Mouse (Mus musculus): ENCODE measurements around the gene Dnah17. TPM values are rescaled to one million over a fixed set of nuclear protein-coding genes. Genes with fewer than 3 reads are reported as not detected.

The Dnah17 gene
- total RNA-seq, 2 experiments from 2014 or later, result 0.12 TPM

- no peak for DNase-seq
- intact Hi-C loops (cut with DNase I), result no loop called here
Measured at GRCm38 (mm10) chr11:117977694-117978360, 152.6 kb downstream of the Dnah17 start.

GRCm38 (mm10) chr11:117976081-117976582, 154.3 kb downstream of the Dnah17 start:
- peak; percentile 64 to 67 for DNase-seq
- intact Hi-C loops (cut with DNase I), result no loop called here

GRCm38 (mm10) chr11:117975211-117975967, 155.0 kb downstream of the Dnah17 start:
- intact Hi-C loops (cut with DNase I), result no loop called here
- DNase-seq, result no peak

- peak in 1 of 2 experiments; percentile 46 for DNase-seq
- intact Hi-C loops (cut with DNase I), result loop anchor here (5.0 kb wide), 1 partner anchor 128 kb away; no protein-coding TSS in a partner anchor
Measured at GRCm38 (mm10) chr11:117974327-117975125, 155.9 kb downstream of the Dnah17 start.

- intact Hi-C loops (cut with DNase I), result loop anchor here (5.0 kb wide), 1 partner anchor 129 kb away; no protein-coding TSS in a partner anchor
- no peak for DNase-seq
Measured at GRCm38 (mm10) chr11:117973569-117973968, 156.9 kb downstream of the Dnah17 start.

GRCm38 (mm10) chr11:117972656-117973558, 157.5 kb downstream of the Dnah17 start:
- intact Hi-C loops (cut with DNase I), result loop anchor here (5.0 kb wide), 1 partner anchor 129 kb away; no protein-coding TSS in a partner anchor

More at GRCm38 (mm10) chr11:117972656-117973558, 157.5 kb downstream of the Dnah17 start:
- DNase-seq, result no peak

Small RNA genes within 50 kb of the gene (microRNA-seq; reads per million reads assigned to microRNA genes)
- 0 to 0.35 reads per million in 2 experiments for gene Mir6933

Other genes with a start within 250 kb of the Dnah17 start
- 1 to 10 TPM; 3.7 to 5.8 TPM for gene Socs3, start 160.6 kb downstream of the Dnah17 start, total RNA-seq (2021)
- gene Pgs1, start 144.3 kb downstream of the Dnah17 start, total RNA-seq (2021), result 10 to 100 TPM; 21.2 to 23.7 TPM
- gene Cyth1, start 118.0 kb upstream of the Dnah17 start, total RNA-seq (2021), result 10 to 100 TPM; 51.2 to 59.7 TPM
- gene Usp36, start 159.6 kb upstream of the Dnah17 start, total RNA-seq (2021), result 10 to 100 TPM; 13.9 TPM
- 1 to 10 TPM; 1.4 to 2.0 TPM for gene Cep295nl, start 211.9 kb upstream of the Dnah17 start, total RNA-seq (2021)
- 100 to 1,000 TPM; 199 to 211 TPM for gene Timp2, start 225.1 kb upstream of the Dnah17 start, total RNA-seq (2021)